Comparison of ENCODE assay signal across 19 mouse cellular contexts in genomic region chr4:4758376-4758775, GRCm38 (mm10). TPM values are rescaled to one million over a fixed set of nuclear protein-coding genes. Genes with fewer than 3 reads are reported as not detected.
DNase-seq lines count a peak whose midpoint lies in the region; ATAC-seq and TF ChIP-seq lines count a peak whose summit lies in the region.
"Had no signal": no experiment of that assay in that cellular context is flagged by ENCODE, and none has a peak within 500 bp of the region (broad histone marks: within the 10 kb centered on the region; RNA-seq: fewer than 3 reads in every experiment).

No protein-coding gene starts in this region.

- no peak for DNase-seq in heart, postnatal 0 days (ENCODE audit: low spot score)
- DNase-seq in heart, adult 8-10 months (ENCODE audit: low spot score): no peak
- no peak for DNase-seq in lung, embryonic 14.5 days
- DNase-seq in lung, postnatal 36 days: no peak
- DNase-seq in Patski (ENCODE audit: low read depth, low spot score): no peak
- no peak for DNase-seq in frontal cortex, postnatal 14 days (ENCODE audit: low spot score in 2 of 2)
- DNase-seq in left cerebral cortex, postnatal 36 days (ENCODE audit: low spot score in 2 of 2): no peak
- DNase-seq: adrenal gland, postnatal 10 days; cerebellum, adult 8-10 months; kidney, postnatal 14 days; lung, adult 2 months; right cerebral cortex, postnatal 14 days had no signal

- H3K4me3 ChIP-seq in heart, postnatal 0 days (ENCODE audit: low read depth, low read length): no peak overlapping the region
- H3K4me3 ChIP-seq in lung, embryonic 14.5 days (ENCODE audit: low read depth, low read length): no peak overlapping the region
- H3K4me3 ChIP-seq: forebrain, embryonic 13.5 days; hindbrain, embryonic 10.5 days; limb, embryonic 15.5 days; neural tube, embryonic 13.5 days; stomach, embryonic 15.5 days had no signal

- ATAC-seq in heart, postnatal 0 days (ENCODE audit: insufficient read depth, low read depth): no peak
- ATAC-seq in lung, embryonic 14.5 days (ENCODE audit: insufficient read depth): no peak
- no peak for ATAC-seq in Patski
- 0 out of 2 replicates have a peak, but pooled peaks have one; percentile 23 for ATAC-seq in megakaryocyte progenitor cell, adult 5-6 weeks (replicated peaks; ENCODE audit: poor library complexity)
- ATAC-seq: forebrain, embryonic 13.5 days; inflammation-experienced regulatory T-cells, adult 6 months had no signal

- POLR2A ChIA-PET in Patski (lab: Charles Lee): no interaction called here

- H3K27ac ChIP-seq in heart, postnatal 0 days (ENCODE audit: low read depth): no peak overlapping the region
- H3K27ac ChIP-seq in lung, embryonic 14.5 days (ENCODE audit: low read depth): no peak overlapping the region
- H3K27ac ChIP-seq: forebrain, embryonic 13.5 days; hindbrain, embryonic 10.5 days; limb, embryonic 15.5 days; neural tube, embryonic 13.5 days; stomach, embryonic 15.5 days had no signal

- H3K4me2 ChIP-seq in heart, postnatal 0 days (ENCODE audit: low read depth, low read length): no peak overlapping the region
- no peak overlapping the region for H3K4me2 ChIP-seq in lung, embryonic 14.5 days
- H3K4me2 ChIP-seq: forebrain, embryonic 13.5 days; limb, embryonic 15.5 days; neural tube, embryonic 13.5 days; stomach, embryonic 15.5 days had no signal

- 83% methylated on average over 4 of the region's 4 CpGs for WGBS in heart, postnatal 0 days
- WGBS in lung, embryonic 14.5 days: 84% methylated on average over 4 of the region's 4 CpGs

- in situ Hi-C loops in Patski (cut with MboI; ENCODE audit: low pct_unique_long_range_greater_than_20kb): no loop called here

- H3K36me3 ChIP-seq in heart, postnatal 0 days (replicated peaks; ENCODE audit: control insufficient read depth, insufficient read depth, low read length): no peaks in the 10 kb centered on the region
- no peaks in the 10 kb centered on the region for H3K36me3 ChIP-seq in lung, embryonic 14.5 days (ENCODE audit: insufficient read depth)
- H3K36me3 ChIP-seq: hindbrain, embryonic 10.5 days; limb, embryonic 15.5 days; neural tube, embryonic 13.5 days; stomach, embryonic 15.5 days had no signal

- TF ChIP-seq CTCF in heart, postnatal 0 days (IDR thresholded peaks at IDR 0.05; ENCODE audit: low read depth): peak; percentile 41
- TF ChIP-seq CTCF in lung, embryonic 14.5 days (IDR thresholded peaks at IDR 0.05; ENCODE audit: low read depth): peak; percentile 32
- TF ChIP-seq CTCF in Patski (IDR thresholded peaks at IDR 0.05): peak; percentile 33

- intact Hi-C loops in left cerebral cortex, postnatal 36 days (cut with DNase I): no loop called here

- no peaks in the 10 kb centered on the region for H3K9me3 ChIP-seq in heart, postnatal 0 days (replicated peaks; ENCODE audit: control insufficient read depth, low read length)
- H3K9me3 ChIP-seq in lung, embryonic 14.5 days (ENCODE audit: low read depth, low read length): no peaks in the 10 kb centered on the region
- H3K9me3 ChIP-seq: forebrain, embryonic 13.5 days; hindbrain, embryonic 10.5 days; limb, embryonic 15.5 days; neural tube, embryonic 13.5 days; stomach, embryonic 15.5 days had no signal

- H3K27me3 ChIP-seq in heart, postnatal 0 days (ENCODE audit: control insufficient read depth, insufficient read depth, low read length): no peaks in the 10 kb centered on the region
- no peaks in the 10 kb centered on the region for H3K27me3 ChIP-seq in lung, embryonic 14.5 days (ENCODE audit: insufficient read depth, low read length)
- no peaks in the 10 kb centered on the region for H3K27me3 ChIP-seq in Patski
- H3K27me3 ChIP-seq: forebrain, embryonic 13.5 days; limb, embryonic 15.5 days; neural tube, embryonic 13.5 days; stomach, embryonic 15.5 days had no signal

- CTCF ChIA-PET in Patski (lab: Charles Lee): no interaction called here

- no peak for TF ChIP-seq EP300 in heart, postnatal 0 days (IDR thresholded peaks at IDR 0.05; ENCODE audit: low read depth)

- H3K9ac ChIP-seq in heart, postnatal 0 days (replicated peaks; ENCODE audit: low read depth, low read length): no peak overlapping the region
- no peak overlapping the region for H3K9ac ChIP-seq in lung, embryonic 14.5 days
- H3K9ac ChIP-seq: forebrain, embryonic 13.5 days; limb, embryonic 15.5 days; neural tube, embryonic 13.5 days; stomach, embryonic 15.5 days had no signal

- no peaks in the 10 kb centered on the region for H3K4me1 ChIP-seq in heart, postnatal 0 days (ENCODE audit: control insufficient read depth, insufficient read depth)
- H3K4me1 ChIP-seq in lung, embryonic 14.5 days (ENCODE audit: insufficient read depth): no peaks in the 10 kb centered on the region
- H3K4me1 ChIP-seq: forebrain, embryonic 13.5 days; hindbrain, embryonic 10.5 days; limb, embryonic 15.5 days; neural tube, embryonic 13.5 days; stomach, embryonic 15.5 days had no signal

RNA-seq across cellular contexts. Expression of gene Impad1, which starts 34.8 kb away (rescaled TPM):
- 53.1 and 61.1 TPM in 2 replicates for total RNA-seq in heart, postnatal 0 days (2014; rRNA removed; ENCODE audit: low replicate concordance)
- 16.7 and 17.4 TPM in 2 replicates for polyA plus RNA-seq in heart, postnatal 0 days (2015; fragmentation: Nextera tagmentation; extraction: Ambion mirVana)
- 10 to 100 TPM; 22.6 to 27.4 (median 23.9) TPM for total RNA-seq in heart, adult 8-10 months (2022)
- 51.6 and 53.0 TPM in 2 replicates for polyA plus RNA-seq in lung, embryonic 14.5 days (2014; fragmentation: Nextera tagmentation; extraction: Ambion mirVana)
- 38.1 TPM for polyA plus RNA-seq in Patski (2021)
- 39.6 and 47.2 TPM in 2 replicates for total RNA-seq in megakaryocyte progenitor cell, adult 5-6 weeks (2015)
- 42.5 and 44.1 TPM in 2 replicates for total RNA-seq in megakaryocyte progenitor cell, adult 5-6 weeks (2017)
- 10 to 100 TPM; 67.0 to 69.3 TPM for total RNA-seq in left cerebral cortex, postnatal 36 days (2021)
